ENCODE assay signal across 15 mouse cellular contexts in genomic region chr12:44344075-44344474, GRCm38 (mm10). TPM values are rescaled to one million over a fixed set of nuclear protein-coding genes. Genes with fewer than 3 reads are reported as not detected.
A peak's percentile ranks its signal among the peaks of the same experiment; 100 is the strongest.
DNase-seq lines count a peak whose midpoint lies in the region; ATAC-seq and TF ChIP-seq lines count a peak whose summit lies in the region.
"Had no signal": no experiment of that assay in that cellular context is flagged by ENCODE, and none has a peak within 500 bp of the region (broad histone marks: within the 10 kb centered on the region; RNA-seq: fewer than 3 reads in every experiment).

No protein-coding gene starts in this region.

- peaks cover 51% of the 10 kb centered on the region for H3K4me1 ChIP-seq in forebrain, embryonic 13.5 days
- H3K4me1 ChIP-seq in forebrain, postnatal 0 days (ENCODE audit: insufficient read depth) = 0 out of 2 replicates have a peak, but pooled peaks cover 9% of the 10 kb centered on the region
- peaks cover 41% of the 10 kb centered on the region for H3K4me1 ChIP-seq in neural tube, embryonic 13.5 days (replicated peaks)
- H3K4me1 ChIP-seq in hindbrain, embryonic 14.5 days (replicated peaks; ENCODE audit: control insufficient read depth, insufficient read depth, low read length) = peaks cover 24% of the 10 kb centered on the region
- peaks cover 8% of the 10 kb centered on the region; the same call in 1 of the 2 replicates for H3K4me1 ChIP-seq in neural tube, embryonic 14.5 days (ENCODE audit: control insufficient read depth, insufficient read depth, low read length)
- H3K4me1 ChIP-seq: liver, embryonic 13.5 days had no signal

- ATAC-seq in forebrain, embryonic 13.5 days = peak; percentile 24; the same call in 1 of the 2 replicates
- no peak for ATAC-seq in forebrain, postnatal 0 days
- 0 out of 2 replicates have a peak, but pooled peaks have one; percentile 43 for ATAC-seq in neural tube, embryonic 13.5 days (ENCODE audit: low read depth)
- ATAC-seq in hindbrain, embryonic 14.5 days (ENCODE audit: low FRiP score) = peak; percentile 64; the same call in 1 of the 2 replicates
- ATAC-seq in neural tube, embryonic 14.5 days (ENCODE audit: low read depth) = peak; percentile 47; the same call in 1 of the 2 replicates

- H3K9ac ChIP-seq in forebrain, embryonic 13.5 days = no peak overlapping the region
- no peak overlapping the region for H3K9ac ChIP-seq in forebrain, postnatal 0 days
- H3K9ac ChIP-seq in neural tube, embryonic 13.5 days = no peak overlapping the region
- H3K9ac ChIP-seq in hindbrain, embryonic 14.5 days = no peak overlapping the region
- H3K9ac ChIP-seq in neural tube, embryonic 14.5 days (replicated peaks; ENCODE audit: low read depth, low read length) = no peak overlapping the region
- H3K9ac ChIP-seq: liver, embryonic 13.5 days had no signal

- 71% methylated on average over 6 of the region's 6 CpGs for WGBS in forebrain, embryonic 13.5 days
- WGBS in forebrain, postnatal 0 days = 68% methylated on average over 6 of the region's 6 CpGs
- WGBS in neural tube, embryonic 13.5 days = 55% methylated on average over 6 of the region's 6 CpGs
- WGBS in hindbrain, embryonic 14.5 days = 49% methylated on average over 6 of the region's 6 CpGs
- WGBS in neural tube, embryonic 14.5 days = 48% methylated on average over 6 of the region's 6 CpGs

- no peak for DNase-seq in forebrain, postnatal 0 days
- no peak for DNase-seq in neural tube, embryonic 10.5 days (ENCODE audit: extremely low spot score, low spot score)
- DNase-seq in hindbrain, embryonic 14.5 days (ENCODE audit: low spot score) = no peak
- DNase-seq in frontal cortex, postnatal 10 days (ENCODE audit: low spot score in 2 of 2) = no peak
- no peak for DNase-seq in kidney, adult 9 months
- DNase-seq: adrenal gland, postnatal 36 days; kidney, adult 2 months; liver, embryonic 13.5 days; lung, postnatal 14 days; right cerebral cortex, postnatal 14 days had no signal

- no peak overlapping the region for H3K27ac ChIP-seq in forebrain, embryonic 13.5 days
- no peak overlapping the region for H3K27ac ChIP-seq in forebrain, postnatal 0 days (ENCODE audit: low read depth, low read length)
- no peak overlapping the region for H3K27ac ChIP-seq in neural tube, embryonic 13.5 days (replicated peaks)
- H3K27ac ChIP-seq in hindbrain, embryonic 14.5 days = no peak overlapping the region
- H3K27ac ChIP-seq in neural tube, embryonic 14.5 days (ENCODE audit: low read depth, low read length) = no peak overlapping the region
- H3K27ac ChIP-seq: liver, embryonic 13.5 days had no signal

- H3K36me3 ChIP-seq in forebrain, embryonic 13.5 days (ENCODE audit: poor library complexity, severe bottlenecking) = no peaks in the 10 kb centered on the region
- H3K36me3 ChIP-seq in forebrain, postnatal 0 days (ENCODE audit: insufficient read depth) = no peaks in the 10 kb centered on the region
- H3K36me3 ChIP-seq in neural tube, embryonic 13.5 days = no peaks in the 10 kb centered on the region
- H3K36me3 ChIP-seq in hindbrain, embryonic 14.5 days (replicated peaks; ENCODE audit: control insufficient read depth, insufficient read depth) = no peaks in the 10 kb centered on the region
- no peaks in the 10 kb centered on the region for H3K36me3 ChIP-seq in neural tube, embryonic 14.5 days (ENCODE audit: control insufficient read depth, insufficient read depth, low read length)
- H3K36me3 ChIP-seq: liver, embryonic 13.5 days had no signal

- H3K9me3 ChIP-seq in forebrain, embryonic 13.5 days (replicated peaks) = no peaks in the 10 kb centered on the region
- no peaks in the 10 kb centered on the region for H3K9me3 ChIP-seq in forebrain, postnatal 0 days (ENCODE audit: low read length)
- H3K9me3 ChIP-seq in neural tube, embryonic 13.5 days = no peaks in the 10 kb centered on the region
- H3K9me3 ChIP-seq in hindbrain, embryonic 14.5 days (ENCODE audit: control insufficient read depth, low read length) = no peaks in the 10 kb centered on the region
- no peaks in the 10 kb centered on the region for H3K9me3 ChIP-seq in neural tube, embryonic 14.5 days (ENCODE audit: control insufficient read depth, low read length)
- H3K9me3 ChIP-seq: liver, embryonic 13.5 days had no signal

- no peak for TF ChIP-seq CTCF in forebrain, postnatal 0 days (IDR thresholded peaks at IDR 0.05; ENCODE audit: low read depth)

- no peak overlapping the region for H3K4me3 ChIP-seq in forebrain, embryonic 13.5 days
- no peak overlapping the region for H3K4me3 ChIP-seq in forebrain, postnatal 0 days (ENCODE audit: low read depth, low read length)
- no peak overlapping the region for H3K4me3 ChIP-seq in neural tube, embryonic 13.5 days
- no peak overlapping the region for H3K4me3 ChIP-seq in hindbrain, embryonic 14.5 days (replicated peaks; ENCODE audit: low read length)
- no peak overlapping the region for H3K4me3 ChIP-seq in neural tube, embryonic 14.5 days (ENCODE audit: low read depth, low read length)
- H3K4me3 ChIP-seq: liver, embryonic 13.5 days had no signal

- H3K27me3 ChIP-seq in forebrain, embryonic 13.5 days = no peaks in the 10 kb centered on the region
- H3K27me3 ChIP-seq in forebrain, postnatal 0 days (ENCODE audit: insufficient read depth, low read length) = no peaks in the 10 kb centered on the region
- no peaks in the 10 kb centered on the region for H3K27me3 ChIP-seq in neural tube, embryonic 13.5 days
- H3K27me3 ChIP-seq in hindbrain, embryonic 14.5 days (ENCODE audit: control insufficient read depth, insufficient read depth, low read length) = no peaks in the 10 kb centered on the region
- no peaks in the 10 kb centered on the region for H3K27me3 ChIP-seq in neural tube, embryonic 14.5 days (ENCODE audit: control insufficient read depth, insufficient read depth, low read length)
- H3K27me3 ChIP-seq: liver, embryonic 13.5 days had no signal

- H3K4me2 ChIP-seq in forebrain, embryonic 13.5 days = no peak overlapping the region
- no peak overlapping the region for H3K4me2 ChIP-seq in forebrain, postnatal 0 days (ENCODE audit: low read depth)
- no peak overlapping the region for H3K4me2 ChIP-seq in neural tube, embryonic 13.5 days
- no peak overlapping the region for H3K4me2 ChIP-seq in hindbrain, embryonic 14.5 days (replicated peaks)
- no peak overlapping the region for H3K4me2 ChIP-seq in neural tube, embryonic 14.5 days (ENCODE audit: low read depth, low read length)
- H3K4me2 ChIP-seq: heart, embryonic 11.5 days; liver, embryonic 13.5 days had no signal

RNA-seq across cellular contexts. Expression of gene Nrcam, which starts 15.4 kb away (rescaled TPM):
- 83.7 and 91.2 TPM in 2 replicates for polyA plus RNA-seq in forebrain, embryonic 13.5 days (2015; fragmentation: Nextera tagmentation; extraction: Ambion mirVana)
- total RNA-seq in forebrain, postnatal 0 days (2014; rRNA removed) = 147 and 185 TPM in 2 replicates
- polyA plus RNA-seq in forebrain, postnatal 0 days (2015; fragmentation: Nextera tagmentation; extraction: Ambion mirVana) = 87.5 and 101 TPM in 2 replicates
- 110 and 111 TPM in 2 replicates for polyA plus RNA-seq in neural tube, embryonic 13.5 days (2015; fragmentation: Nextera tagmentation; extraction: Ambion mirVana)
- 155 and 170 TPM in 2 replicates for polyA plus RNA-seq in hindbrain, embryonic 14.5 days (2014; fragmentation: Nextera tagmentation; extraction: Ambion mirVana)
- 136 and 175 TPM in 2 replicates for polyA plus RNA-seq in neural tube, embryonic 14.5 days (2014; fragmentation: Nextera tagmentation; extraction: Ambion mirVana)
- total RNA-seq: hematopoietic stem cell, adult 5-6 weeks had no signal
